In genomic region chr6:86526032-86526960, GRCm38 (mm10) we compare ENCODE assay signal across 7 mouse cellular contexts. TPM values are rescaled to one million over a fixed set of nuclear protein-coding genes. Genes with fewer than 3 reads are reported as not detected.
DNase-seq lines count a peak whose midpoint lies in the region; ATAC-seq lines count a peak whose summit lies in the region.

Gene Pcbp1 (minus strand): TSS chr6:86526321.

- H3K36me3 ChIP-seq in embryonic facial prominence, embryonic 11.5 days (replicated peaks; ENCODE audit: control insufficient read depth, insufficient read depth, low read depth, low read length) = no peaks in the 10 kb centered on the region
- H3K36me3 ChIP-seq in limb, embryonic 11.5 days (ENCODE audit: control insufficient read depth, insufficient read depth, low read length) = no peaks in the 10 kb centered on the region; the same call in 1 of the 2 replicates
- peaks cover 16% of the 10 kb centered on the region for H3K36me3 ChIP-seq in midbrain, embryonic 14.5 days (ENCODE audit: control insufficient read depth, insufficient read depth, low read length)

- H3K27me3 ChIP-seq in embryonic facial prominence, embryonic 11.5 days (ENCODE audit: control insufficient read depth, insufficient read depth, low read length) = no peaks in the 10 kb centered on the region
- no peaks in the 10 kb centered on the region for H3K27me3 ChIP-seq in limb, embryonic 11.5 days (ENCODE audit: control insufficient read depth, insufficient read depth, low read length)
- no peaks in the 10 kb centered on the region for H3K27me3 ChIP-seq in midbrain, embryonic 14.5 days (ENCODE audit: control insufficient read depth, insufficient read depth, low read length)

- peak; percentile 99 for DNase-seq in adrenal gland, postnatal 14 days
- peak; percentile 95 for DNase-seq in embryonic facial prominence, embryonic 11.5 days (ENCODE audit: low spot score)
- peak; percentile 100 for DNase-seq in heart, adult 11 months
- DNase-seq in kidney, adult 18-20 months = peak; percentile 96
- peak; percentile 98 for DNase-seq in limb, embryonic 11.5 days (ENCODE audit: low spot score)
- DNase-seq in midbrain, embryonic 14.5 days = peak; percentile 98
- peak; percentile 94 to 98 for DNase-seq in spleen, adult 18-20 months

- no peaks in the 10 kb centered on the region for H3K9me3 ChIP-seq in embryonic facial prominence, embryonic 11.5 days (replicated peaks; ENCODE audit: control insufficient read depth, low read length)
- H3K9me3 ChIP-seq in limb, embryonic 11.5 days (ENCODE audit: control insufficient read depth, low read length) = no peaks in the 10 kb centered on the region
- no peaks in the 10 kb centered on the region for H3K9me3 ChIP-seq in midbrain, embryonic 14.5 days (ENCODE audit: control insufficient read depth, low read length)

- peak within 1 kb of the TSS; percentile 99 for H3K9ac ChIP-seq in embryonic facial prominence, embryonic 11.5 days (replicated peaks; ENCODE audit: low read length)
- peak within 1 kb of the TSS; percentile 100 for H3K9ac ChIP-seq in limb, embryonic 11.5 days (ENCODE audit: low read length)
- H3K9ac ChIP-seq in midbrain, embryonic 14.5 days (replicated peaks; ENCODE audit: low read length) = peak within 1 kb of the TSS; percentile 100

- WGBS in embryonic facial prominence, embryonic 11.5 days = 0% methylated on average over 84 of the region's 120 CpGs
- under 1% methylated on average over 102 of the region's 120 CpGs for WGBS in limb, embryonic 11.5 days
- WGBS in midbrain, embryonic 14.5 days = under 1% methylated on average over 108 of the region's 120 CpGs

- ATAC-seq in embryonic facial prominence, embryonic 11.5 days (replicated peaks; ENCODE audit: insufficient number of reproducible peaks, low FRiP score, low TSS enrichment, low read depth) = peak; percentile 69
- ATAC-seq in limb, embryonic 11.5 days (ENCODE audit: insufficient number of reproducible peaks, low FRiP score, low TSS enrichment, low read depth) = peak; percentile 77
- peak; percentile 87 for ATAC-seq in midbrain, embryonic 14.5 days (ENCODE audit: low FRiP score, low TSS enrichment)

- peak within 1 kb of the TSS; percentile 99 for H3K4me3 ChIP-seq in embryonic facial prominence, embryonic 11.5 days (ENCODE audit: low read depth, low read length)
- peak within 1 kb of the TSS; percentile 84 for H3K4me3 ChIP-seq in limb, embryonic 11.5 days (ENCODE audit: low read depth, low read length)
- peak within 1 kb of the TSS; percentile 98 for H3K4me3 ChIP-seq in midbrain, embryonic 14.5 days (replicated peaks; ENCODE audit: low read depth, low read length)

- peak within 1 kb of the TSS; percentile 94 for H3K4me2 ChIP-seq in embryonic facial prominence, embryonic 11.5 days (ENCODE audit: low read depth, low read length)
- peak within 1 kb of the TSS; percentile 89 for H3K4me2 ChIP-seq in limb, embryonic 11.5 days (ENCODE audit: low read depth, severe bottlenecking)
- peak within 1 kb of the TSS; percentile 79 for H3K4me2 ChIP-seq in midbrain, embryonic 14.5 days (ENCODE audit: low read length)

- H3K4me1 ChIP-seq in embryonic facial prominence, embryonic 11.5 days (ENCODE audit: control insufficient read depth, insufficient read depth, low read length) = peaks cover 2% of the 10 kb centered on the region; the same call in 1 of the 2 replicates
- H3K4me1 ChIP-seq in limb, embryonic 11.5 days (ENCODE audit: control insufficient read depth, insufficient read depth, low read length) = peaks cover 2% of the 10 kb centered on the region; the same call in 1 of the 2 replicates
- peaks cover 23% of the 10 kb centered on the region for H3K4me1 ChIP-seq in midbrain, embryonic 14.5 days (ENCODE audit: control insufficient read depth, insufficient read depth, low read length)

- H3K27ac ChIP-seq in embryonic facial prominence, embryonic 11.5 days (replicated peaks; ENCODE audit: low read depth, low read length) = peak within 1 kb of the TSS; percentile 100
- peak within 1 kb of the TSS; percentile 100 for H3K27ac ChIP-seq in limb, embryonic 11.5 days (replicated peaks; ENCODE audit: low read depth, low read length)
- H3K27ac ChIP-seq in midbrain, embryonic 14.5 days (replicated peaks; ENCODE audit: low read depth, low read length) = peak within 1 kb of the TSS; percentile 100

RNA-seq across cellular contexts. Expression of gene Pcbp1, which starts in this region (rescaled TPM):
- total RNA-seq in adrenal gland, postnatal 14 days (2021) = 260 TPM in 2 replicates
- polyA plus RNA-seq in embryonic facial prominence, embryonic 11.5 days (2014; fragmentation: Nextera tagmentation; extraction: Ambion mirVana) = 405 and 423 TPM in 2 replicates
- polyA plus RNA-seq in limb, embryonic 11.5 days (2014; fragmentation: Nextera tagmentation; extraction: Ambion mirVana) = 499 and 548 TPM in 2 replicates
- 289 and 325 TPM in 2 replicates for polyA plus RNA-seq in midbrain, embryonic 14.5 days (2014; fragmentation: Nextera tagmentation; extraction: Ambion mirVana)

Comparison
In these comparisons a context has a peak if more than half of its experiments do, and no peak if none do; other contexts are left out.
1. Peak in every context shown above with its lines: DNase-seq, ATAC-seq, H3K4me3 ChIP-seq and H3K27ac ChIP-seq.